Mouse (Mus musculus): ENCODE measurements around the gene Adamts6.

GRCm38 (mm10) chr13:104329742-104330141 is 42.1 kb downstream of the Adamts6 start:
- no peak for TF ChIP-seq EP300 (IDR thresholded peaks at IDR 0.05; ENCODE audit: low read depth)
- TF ChIP-seq CTCF (IDR thresholded peaks at IDR 0.05; ENCODE audit: low read depth), result no peak
